Mouse (Mus musculus) limb, embryonic 11.5 days (tissue): ENCODE measurements around the gene Ptpra. TPM values are rescaled to one million over a fixed set of nuclear protein-coding genes. Genes with fewer than 3 reads are reported as not detected.

Source experiments
- ATAC-seq: fragments of 200-750 bp; cut with Nextera tagmentation; 2 replicates; pipeline ENCODE4 v1.8.0; 2017; ENCODE audit warnings: low read depth; ENCODE audit not compliant: insufficient number of reproducible peaks, low FRiP score, low TSS enrichment
- DNase-seq: peaks from one replicate; pipeline ENCODE4 v3.0.0-alpha.2; 2015; ENCODE audit warnings: low spot score
- H3K27ac ChIP-seq: fragments of 300-500 bp; sonication (generic); replicated peaks from 2 replicates; pipeline ENCODE4 v1.5.1; 2014; ENCODE audit warnings: low read depth, mild to moderate bottlenecking, low read length
- H3K27me3 ChIP-seq: fragments of 300-500 bp; sonication (generic); 2 replicates; pipeline ENCODE4 v1.6.1; 2014; ENCODE audit warnings: mild to moderate bottlenecking, low read length, mixed read lengths; ENCODE audit not compliant: control insufficient read depth, insufficient read depth
- H3K36me3 ChIP-seq: fragments of 300-500 bp; sonication (generic); 2 replicates; pipeline ENCODE4 v1.6.1; 2014; ENCODE audit warnings: mild to moderate bottlenecking, low read length, moderate library complexity, mixed read lengths; ENCODE audit not compliant: control insufficient read depth, insufficient read depth
- H3K4me1 ChIP-seq: fragments of 300-500 bp; sonication (generic); 2 replicates; pipeline ENCODE4 v1.6.1; 2014; ENCODE audit warnings: low read length, mixed read lengths; ENCODE audit not compliant: control insufficient read depth, insufficient read depth
- H3K4me2 ChIP-seq: fragments of 300-500 bp; sonication (generic); 2 replicates; pipeline ENCODE4 v1.6.1; 2014; ENCODE audit warnings: low read depth, mild to moderate bottlenecking, moderate library complexity; ENCODE audit not compliant: severe bottlenecking
- H3K4me3 ChIP-seq: fragments of 300-500 bp; sonication (generic); 2 replicates; pipeline ENCODE4 v1.5.1; 2014; ENCODE audit warnings: low read depth, low read length
- H3K9ac ChIP-seq: fragments of 300-500 bp; sonication (generic); 2 replicates; pipeline ENCODE4 v1.6.1; 2014; ENCODE audit warnings: mild to moderate bottlenecking, low read length
- H3K9me3 ChIP-seq: fragments of 300-500 bp; sonication (generic); 2 replicates; pipeline ENCODE4 v1.6.1; 2016; ENCODE audit warnings: low read length; ENCODE audit not compliant: control insufficient read depth
- WGBS: fragments of 180-500 bp; shearing (Covaris S2); extraction: QIAGEN DNeasy Blood & Tissue Kit; methylation state at CpG from one replicate; pipeline ENCODE4 v1.1.7; 2014; 5-methylcytosine and 5-hydroxymethylcytosine counted together
- polyA plus RNA-seq: library from polyadenylated mRNA; unstranded; fragments of >200 nt; fragmentation: Nextera tagmentation; extraction: Ambion mirVana; gene quantifications from 2 replicates; pipeline ENCODE4 v1.2.1, GENCODE M21; 2014

Gene Ptpra
- polyA plus RNA-seq, 1 experiment from 2014 or later: 88.6 TPM

DNA sequence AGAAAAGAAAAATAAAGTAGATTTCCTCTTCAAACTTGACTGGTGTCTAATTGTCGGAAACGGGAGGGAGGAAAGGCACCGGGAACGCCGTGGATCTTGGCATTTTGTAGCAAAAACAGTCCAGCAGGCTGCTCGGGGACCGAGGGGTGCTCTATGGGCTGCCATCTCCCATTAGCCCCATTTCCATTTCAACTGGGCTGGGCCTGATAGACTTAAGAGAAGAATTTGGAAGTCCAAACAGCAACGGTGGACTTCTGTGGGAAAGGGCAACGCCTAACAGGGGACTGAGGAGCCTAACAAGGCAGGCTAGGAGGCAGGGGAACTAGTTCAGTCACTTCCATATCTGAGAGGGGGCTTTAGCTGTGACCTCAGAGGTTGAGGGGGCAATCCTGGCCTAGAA lies 126.9 kb downstream of the Ptpra start:
- WGBS: 3% methylated on average over 9 of the region's 9 CpGs
- H3K4me2 ChIP-seq: no peak overlapping the region; the same call in 1 of the 2 replicates

DNA sequence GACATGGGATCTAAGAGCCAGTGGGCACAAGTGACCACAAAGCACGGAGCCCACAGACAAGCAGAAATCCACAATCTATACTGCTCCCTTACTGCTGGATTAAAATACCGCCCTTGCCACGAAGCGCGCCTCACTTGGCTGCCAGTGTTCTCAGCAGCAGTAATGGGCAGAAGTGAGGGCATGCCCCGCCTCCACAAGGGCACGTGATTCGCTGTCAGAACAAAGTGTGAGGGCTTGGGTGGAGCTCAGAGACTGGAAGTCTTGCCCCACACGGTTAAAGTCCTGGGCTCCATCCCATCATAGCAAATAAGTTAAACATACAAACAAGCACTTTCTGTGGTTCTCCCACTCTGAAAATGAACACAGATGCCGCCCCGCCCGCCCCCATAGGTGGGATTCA lies 127.6 kb downstream of the Ptpra start:
- no peaks in the 10 kb centered on the region for H3K36me3 ChIP-seq
- 0 out of 2 replicates have a peak overlapping the region, but pooled peaks have one; percentile 5 for H3K4me3 ChIP-seq
- no peak overlapping the region for H3K9ac ChIP-seq
- H3K27ac ChIP-seq: no peak overlapping the region
- H3K4me1 ChIP-seq: 0 out of 2 replicates have a peak, but pooled peaks cover 4% of the 10 kb centered on the region
- ATAC-seq: no peak; the same call in 1 of the 2 replicates
- peak; percentile 55 for DNase-seq
- peaks cover 71% of the 10 kb centered on the region for H3K27me3 ChIP-seq
- WGBS: 3% methylated on average over 12 of the region's 12 CpGs
- H3K4me2 ChIP-seq: no peak overlapping the region
- no peaks in the 10 kb centered on the region for H3K9me3 ChIP-seq

More for the DNA sequence above, 126.9 kb downstream of the Ptpra start:
- Histone ChIP-seq H3K36me3 (no peaks in the 10 kb centered on the region), H3K9me3 (no peaks in the 10 kb centered on the region), H3K4me1 (0 out of 2 replicates have a peak, but pooled peaks cover 4% of the 10 kb centered on the region), H3K4me3 (no peak overlapping the region), H3K9ac (no peak overlapping the region), H3K27me3 (peaks cover 67% of the 10 kb centered on the region), H3K27ac (no peak overlapping the region)
- ATAC-seq (no peak), DNase-seq (peak; percentile 44)

DNA sequence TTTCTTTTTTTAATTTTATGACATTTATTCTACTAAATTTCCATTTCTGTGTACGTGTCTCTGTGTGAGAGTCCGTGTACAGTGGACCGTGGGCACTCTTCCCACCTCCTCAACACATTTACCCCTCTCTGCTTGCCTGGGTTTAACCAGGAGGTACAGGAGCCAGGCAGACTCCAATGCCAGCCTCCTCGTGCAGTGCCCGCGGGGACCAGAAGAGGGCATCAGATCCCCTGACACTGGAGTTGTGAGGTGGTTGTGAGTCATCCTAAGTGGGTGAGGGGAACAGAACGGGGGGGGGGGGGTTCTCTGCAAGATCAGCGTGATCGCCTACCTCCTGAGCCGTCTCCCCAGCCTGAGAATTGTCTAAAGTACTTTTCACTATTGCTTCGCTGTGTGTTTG lies 128.1 kb downstream of the Ptpra start:
- H3K4me2 ChIP-seq: no peak overlapping the region
- no peak overlapping the region for H3K27ac ChIP-seq
- 15% methylated on average over 11 of the region's 11 CpGs for WGBS
- DNase-seq (peak; percentile 81), ATAC-seq (no peak)
- no peaks in the 10 kb centered on the region for H3K9me3 ChIP-seq
- no peak overlapping the region for H3K9ac ChIP-seq
- H3K4me3 ChIP-seq: no peak overlapping the region
- H3K27me3 ChIP-seq: peaks cover 76% of the 10 kb centered on the region
- H3K4me1 ChIP-seq: 0 out of 2 replicates have a peak, but pooled peaks cover 4% of the 10 kb centered on the region
- no peaks in the 10 kb centered on the region for H3K36me3 ChIP-seq

DNA sequence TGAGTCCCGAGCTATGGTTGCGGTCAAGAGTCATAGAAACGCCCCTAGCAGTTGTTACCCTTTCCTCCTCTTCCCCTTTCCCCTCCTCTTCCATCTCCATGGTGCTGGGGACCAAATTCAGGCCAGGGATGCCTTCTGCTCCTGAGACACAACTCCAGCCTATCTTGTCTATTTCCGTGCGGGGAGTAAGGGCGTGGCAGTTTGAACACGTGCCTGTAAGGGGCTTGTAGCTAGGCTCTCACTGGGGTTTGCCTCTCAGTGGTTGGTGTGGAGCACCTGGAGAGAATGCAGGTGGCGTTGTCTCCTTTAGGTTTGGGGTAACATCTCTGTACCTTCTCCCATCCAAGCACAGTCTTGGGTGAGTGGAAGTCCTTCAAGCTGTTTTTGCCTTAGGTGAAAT lies 129.7 kb downstream of the Ptpra start:
- DNase-seq: no peak
- ATAC-seq: no peak
- WGBS: 6% methylated on average over 8 of the region's 8 CpGs
- Histone ChIP-seq H3K27ac (no peak overlapping the region), H3K36me3 (no peaks in the 10 kb centered on the region), H3K4me3 (no peak overlapping the region), H3K27me3 (peaks cover 76% of the 10 kb centered on the region), H3K9ac (no peak overlapping the region), H3K9me3 (no peaks in the 10 kb centered on the region), H3K4me2 (no peak overlapping the region), H3K4me1 (0 out of 2 replicates have a peak, but pooled peaks cover 4% of the 10 kb centered on the region)

DNA sequence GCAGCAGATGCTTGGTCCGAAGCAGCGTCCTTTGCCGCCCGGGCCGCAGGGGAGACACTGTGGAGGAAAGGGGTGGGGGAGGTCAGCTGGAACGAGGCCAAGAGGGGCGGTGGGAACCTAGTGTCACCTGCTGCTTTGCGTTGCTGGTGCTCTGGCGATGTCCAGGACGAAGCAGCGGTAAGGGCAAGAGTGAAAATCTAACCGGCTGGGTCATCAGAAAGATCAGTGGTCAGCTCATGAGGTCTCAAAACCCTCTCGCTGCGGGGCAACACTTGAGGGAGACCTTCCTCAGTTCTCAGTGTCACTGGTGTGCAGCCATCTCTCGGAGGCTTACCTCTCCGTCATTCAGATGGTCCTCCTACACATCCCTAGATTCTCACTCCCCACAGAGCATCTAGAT lies 131.1 kb downstream of the Ptpra start:
- H3K27ac ChIP-seq: no peak overlapping the region
- DNase-seq (no peak), ATAC-seq (no peak)
- 3% methylated on average over 16 of the region's 16 CpGs for whole genome bisulfite sequencing
- H3K9ac ChIP-seq: no peak overlapping the region
- peak overlapping the region; percentile 21; the same call in 1 of the 2 replicates for H3K4me3 ChIP-seq
- peak overlapping the region; percentile 41 for H3K4me2 ChIP-seq
- 0 out of 2 replicates have a peak, but pooled peaks cover 4% of the 10 kb centered on the region for H3K4me1 ChIP-seq
- H3K27me3 ChIP-seq: peaks cover 65% of the 10 kb centered on the region
- H3K36me3 ChIP-seq: no peaks in the 10 kb centered on the region
- no peaks in the 10 kb centered on the region for H3K9me3 ChIP-seq

DNA sequence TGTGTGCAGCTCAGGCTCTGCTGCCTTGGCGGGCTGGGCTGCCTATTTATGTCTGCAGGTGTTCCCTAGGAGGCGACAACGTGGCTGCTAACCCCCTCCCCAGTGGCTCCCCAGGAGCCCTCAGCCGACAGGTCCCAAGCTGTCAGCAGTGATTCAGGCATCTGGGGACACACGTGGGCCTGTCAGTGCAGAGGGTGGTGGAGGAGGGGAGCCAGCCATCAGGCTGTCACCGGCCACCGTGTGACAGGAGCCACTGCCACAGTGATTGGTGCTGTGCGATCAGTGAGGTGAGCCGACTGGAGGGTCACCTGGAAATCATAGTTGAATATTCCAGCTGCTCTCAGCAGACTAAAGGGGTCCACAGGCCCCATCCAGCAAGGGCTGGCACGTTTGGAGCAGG lies 132.5 kb downstream of the Ptpra start, which contains the start of gene Avp:
TSS of gene Avp (minus strand) at position 3 of the 400 bp plus-strand sequence.
- H3K9ac ChIP-seq: no peak within 1 kb of the TSS
- no peaks in the 10 kb centered on the region for H3K4me1 ChIP-seq
- H3K4me2 ChIP-seq: no peak within 1 kb of the TSS
- DNase-seq (no peak), ATAC-seq (no peak)
- peaks cover 52% of the 10 kb centered on the region for H3K27me3 ChIP-seq
- H3K36me3 ChIP-seq: no peaks in the 10 kb centered on the region
- H3K27ac ChIP-seq: no peak within 1 kb of the TSS
- WGBS: 33% methylated on average over 10 of the region's 10 CpGs
- H3K4me3 ChIP-seq: no peak within 1 kb of the TSS
- no peaks in the 10 kb centered on the region for H3K9me3 ChIP-seq

DNA sequence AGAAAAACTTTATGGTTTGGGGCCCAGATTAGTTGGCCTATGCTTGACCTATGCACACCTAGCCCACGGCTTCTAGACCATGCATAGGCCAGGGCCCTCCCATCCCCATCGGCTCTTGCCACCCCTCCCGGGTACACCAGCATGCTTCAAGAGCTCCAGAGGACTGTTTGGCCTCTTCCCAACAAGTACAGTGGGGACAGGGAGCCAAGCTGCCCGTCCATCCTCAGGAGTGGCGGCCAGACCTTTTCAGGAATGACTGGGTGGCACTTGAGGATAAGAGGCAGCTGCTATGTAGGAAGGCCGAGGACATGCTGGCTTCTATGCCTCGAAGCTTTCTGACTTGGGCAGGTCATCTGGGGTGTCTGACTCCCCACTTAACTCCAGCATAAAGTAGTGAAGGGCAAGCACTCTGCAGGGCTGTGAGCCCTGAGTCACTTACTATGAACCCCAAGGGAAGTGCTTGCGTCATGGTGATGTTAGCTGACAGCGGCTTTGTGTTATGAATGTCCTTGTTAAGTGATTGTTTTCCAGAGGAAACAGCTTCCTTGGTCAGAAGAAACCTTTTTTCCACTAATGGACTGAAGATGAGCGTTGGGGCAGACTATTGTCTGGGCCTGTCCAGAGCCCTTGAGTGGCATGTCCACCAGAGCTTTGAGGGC lies 134.0 kb downstream of the Ptpra start:
- no peak for ATAC-seq
- Histone ChIP-seq H3K27me3 (peaks cover 39% of the 10 kb centered on the region), H3K36me3 (no peaks in the 10 kb centered on the region), H3K4me2 (no peak overlapping the region), H3K27ac (no peak overlapping the region), H3K4me3 (no peak overlapping the region), H3K9ac (no peak overlapping the region), H3K4me1 (no peaks in the 10 kb centered on the region), H3K9me3 (no peaks in the 10 kb centered on the region)
- 82% methylated on average over 10 of the region's 10 CpGs for WGBS
- no peak for DNase-seq

DNA sequence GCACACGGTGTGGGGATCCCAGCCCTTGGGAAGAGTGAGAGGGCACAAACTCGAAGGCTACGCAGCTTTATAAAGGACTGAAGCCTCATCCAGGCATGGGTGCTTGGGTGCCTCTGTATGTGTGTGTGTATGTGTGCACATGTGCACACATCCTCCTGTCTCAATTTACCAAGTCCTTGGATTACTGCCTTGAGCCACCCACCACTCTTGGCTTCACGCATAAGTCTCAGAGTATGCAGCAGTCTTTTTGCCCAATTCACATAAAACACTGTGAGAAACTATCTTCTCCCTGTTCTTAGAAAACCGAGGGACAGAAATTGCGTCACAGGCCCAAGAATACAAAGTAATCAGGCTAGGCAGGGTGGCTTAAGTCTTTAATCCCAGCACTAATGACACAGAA lies 135.9 kb downstream of the Ptpra start:
- no peak overlapping the region for H3K27ac ChIP-seq
- no peak overlapping the region for H3K4me2 ChIP-seq
- H3K4me3 ChIP-seq: no peak overlapping the region
- no peaks in the 10 kb centered on the region for H3K4me1 ChIP-seq
- no peaks in the 10 kb centered on the region for H3K9me3 ChIP-seq
- peaks cover 19% of the 10 kb centered on the region for H3K27me3 ChIP-seq
- ATAC-seq (no peak), DNase-seq (no peak)
- H3K9ac ChIP-seq: no peak overlapping the region
- no peaks in the 10 kb centered on the region for H3K36me3 ChIP-seq
- WGBS: 85% methylated on average over 6 of the region's 6 CpGs
